Mouse (Mus musculus) heart, embryonic 10.5 days (tissue): ENCODE results near the gene Mypn. TPM values are rescaled to one million over a fixed set of nuclear protein-coding genes. Genes with fewer than 3 reads are reported as not detected.

Source experiments
- DNase-seq: peaks from one replicate; pipeline ENCODE4 v3.0.0-alpha.2; 2017; ENCODE audit warnings: low spot score
- H3K27ac ChIP-seq: fragments of 300-500 bp; sonication (generic); 2 replicates; pipeline ENCODE4 v1.5.1; 2016; ENCODE audit warnings: mild to moderate bottlenecking
- H3K27me3 ChIP-seq: fragments of 300-500 bp; sonication (generic); 2 replicates; pipeline ENCODE4 v1.6.1; 2016; ENCODE audit warnings: mild to moderate bottlenecking; ENCODE audit not compliant: poor library complexity, insufficient read depth, severe bottlenecking
- H3K36me3 ChIP-seq: fragments of 300-500 bp; sonication (generic); 2 replicates; pipeline ENCODE4 v1.6.1; 2016; ENCODE audit warnings: mild to moderate bottlenecking, moderate library complexity
- H3K4me1 ChIP-seq: fragments of 300-500 bp; sonication (generic); 2 replicates; pipeline ENCODE4 v1.6.1; 2016; ENCODE audit warnings: mild to moderate bottlenecking
- H3K4me3 ChIP-seq: fragments of 300-500 bp; sonication (generic); 2 replicates; pipeline ENCODE4 v1.5.1; 2016; ENCODE audit warnings: mild to moderate bottlenecking, moderate library complexity
- H3K9me3 ChIP-seq: fragments of 300-500 bp; sonication (generic); 2 replicates; pipeline ENCODE4 v1.6.1; 2016; ENCODE audit warnings: mild to moderate bottlenecking, moderate library complexity
- WGBS: fragments of 180-500 bp; shearing (Covaris S2); methylation state at CpG from one replicate; pipeline ENCODE4 v1.1.7; 2016; 5-methylcytosine and 5-hydroxymethylcytosine counted together
- polyA plus RNA-seq: library from polyadenylated mRNA; unstranded; fragments of >200 nt; fragmentation: Nextera tagmentation; extraction: Ambion mirVana; gene quantifications from 2 replicates; pipeline ENCODE4 v1.2.1, GENCODE M21; 2016

The Mypn gene
- polyA plus RNA-seq, 1 experiment from 2014 or later = 1.0 TPM

DNA sequence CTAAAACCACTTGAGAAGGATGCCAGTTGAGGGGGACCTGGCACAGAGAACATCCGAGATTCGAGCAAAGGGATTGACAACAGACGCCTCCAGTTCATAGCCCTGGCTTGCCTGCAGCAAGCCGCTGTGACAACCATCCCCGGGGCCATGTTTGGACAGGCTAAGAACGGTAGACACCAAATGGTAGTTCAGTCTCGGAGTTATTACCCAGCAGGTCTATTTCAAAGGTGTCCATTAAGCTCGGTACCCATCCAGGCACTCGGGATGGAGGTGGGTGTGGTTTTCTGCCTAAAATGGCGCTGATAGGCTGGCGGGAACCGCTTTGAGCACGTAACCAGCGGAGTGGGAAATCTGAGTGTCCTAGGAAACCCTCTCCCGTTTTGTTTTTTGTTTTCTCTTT is 87.9 kb downstream of the Mypn start:
- H3K27ac ChIP-seq = no peak overlapping the region
- H3K27me3 ChIP-seq = no peaks in the 10 kb centered on the region
- 85% methylated on average over 15 of the region's 15 CpGs for WGBS
- H3K9me3 ChIP-seq = no peaks in the 10 kb centered on the region
- H3K4me1 ChIP-seq = no peaks in the 10 kb centered on the region
- DNase-seq = peak; percentile 51
- H3K4me3 ChIP-seq = no peak overlapping the region
- peaks cover 3% of the 10 kb centered on the region; the same call in 1 of the 2 replicates for H3K36me3 ChIP-seq

DNA sequence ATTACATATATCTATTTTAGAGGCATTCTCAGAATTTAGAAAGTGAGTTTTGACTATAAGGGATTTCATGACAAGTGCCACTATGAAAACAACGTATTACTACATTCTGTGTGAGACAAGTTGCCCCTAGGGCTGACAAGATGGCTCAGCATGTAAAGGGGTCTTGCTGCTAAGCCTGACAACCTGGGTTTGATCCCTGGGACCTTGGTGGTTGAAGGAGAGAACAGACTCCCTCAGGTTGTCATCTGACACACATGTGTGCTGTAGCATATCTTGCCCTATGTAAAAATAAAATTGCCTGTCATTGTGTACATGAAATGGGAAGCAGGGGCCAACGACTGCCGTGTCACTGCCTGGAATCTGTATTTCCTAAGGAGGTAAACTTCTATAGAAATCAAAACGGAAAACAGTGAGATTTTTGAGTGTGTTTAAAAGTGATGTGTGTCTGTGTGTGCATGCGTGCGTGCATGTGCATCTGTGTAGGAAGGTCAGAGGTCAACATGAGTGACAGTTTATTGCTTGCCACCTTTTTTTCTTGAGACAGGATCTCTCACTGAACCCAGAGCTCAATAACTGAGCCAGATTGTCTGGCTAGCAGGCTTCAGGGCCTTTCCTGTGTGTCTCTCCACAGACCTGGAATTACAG is 89.9 kb downstream of the Mypn start:
- Histone ChIP-seq H3K4me3 (no peak overlapping the region), H3K27ac (no peak overlapping the region), H3K36me3 (peaks cover 3% of the 10 kb centered on the region; the same call in 1 of the 2 replicates), H3K4me1 (no peaks in the 10 kb centered on the region), H3K27me3 (no peaks in the 10 kb centered on the region), H3K9me3 (no peaks in the 10 kb centered on the region)
- DNase-seq = peak; percentile 63
- WGBS = 82% methylated on average over 6 of the region's 6 CpGs

DNA sequence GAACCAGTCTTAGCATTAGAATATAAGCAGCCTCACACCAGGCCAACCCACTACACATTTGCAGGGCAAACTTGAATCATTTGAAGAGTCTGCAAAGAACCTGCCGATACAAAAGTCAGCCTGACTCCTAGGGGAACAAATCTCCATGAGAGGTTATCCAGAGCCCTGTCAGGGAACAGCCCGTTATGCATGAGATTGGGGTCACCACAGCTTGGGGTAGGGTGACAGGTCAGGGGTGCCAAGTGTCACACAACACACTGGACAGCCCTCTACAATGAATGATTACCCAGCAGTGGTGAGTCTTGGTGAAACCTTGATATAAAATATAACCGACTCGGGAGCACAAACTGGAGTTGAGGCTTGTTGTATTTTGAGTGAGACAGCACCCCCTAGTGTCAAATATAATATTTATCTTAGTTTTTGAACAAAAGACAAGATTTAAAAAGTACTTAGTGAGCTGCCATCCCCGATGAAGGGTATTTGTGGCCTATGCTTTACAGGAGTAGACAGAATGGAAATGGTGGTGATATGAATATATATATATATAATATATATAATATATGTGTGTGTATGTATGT is 90.6 kb downstream of the Mypn start:
- H3K27ac ChIP-seq = no peak overlapping the region
- 60% methylated on average over 5 of the region's 5 CpGs for WGBS
- no peaks in the 10 kb centered on the region for H3K4me1 ChIP-seq
- H3K9me3 ChIP-seq = no peaks in the 10 kb centered on the region
- DNase-seq = no peak
- no peak overlapping the region for H3K4me3 ChIP-seq
- no peaks in the 10 kb centered on the region for H3K27me3 ChIP-seq
- H3K36me3 ChIP-seq = peaks cover 3% of the 10 kb centered on the region; the same call in 1 of the 2 replicates

DNA sequence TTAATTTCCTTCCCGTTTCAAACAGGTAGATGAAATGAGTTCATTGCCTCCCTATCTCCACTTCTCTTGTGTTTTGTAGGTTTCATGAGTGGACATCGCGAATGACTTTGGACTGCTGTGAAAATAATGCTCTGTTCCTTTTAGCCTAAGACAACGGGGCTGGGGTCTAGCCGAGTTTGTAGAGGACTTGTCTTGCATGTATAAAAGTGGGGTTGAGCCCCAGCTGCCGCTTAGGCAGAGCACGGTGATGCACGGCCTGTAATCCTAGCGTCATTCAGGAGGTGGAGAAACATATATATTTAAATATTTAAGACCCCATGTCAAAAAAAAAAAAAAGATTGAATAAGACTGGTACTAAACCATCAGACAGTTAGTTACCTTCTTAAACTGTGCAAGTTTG is 103.1 kb downstream of the Mypn start:
- H3K4me3 ChIP-seq = peak overlapping the region; percentile 72
- no peaks in the 10 kb centered on the region for H3K9me3 ChIP-seq
- WGBS = 25% methylated on average over 9 of the region's 9 CpGs
- peaks cover 14% of the 10 kb centered on the region for H3K4me1 ChIP-seq
- no peak for DNase-seq
- no peak overlapping the region for H3K27ac ChIP-seq
- H3K36me3 ChIP-seq = no peaks in the 10 kb centered on the region
- H3K27me3 ChIP-seq = peaks cover 64% of the 10 kb centered on the region

DNA sequence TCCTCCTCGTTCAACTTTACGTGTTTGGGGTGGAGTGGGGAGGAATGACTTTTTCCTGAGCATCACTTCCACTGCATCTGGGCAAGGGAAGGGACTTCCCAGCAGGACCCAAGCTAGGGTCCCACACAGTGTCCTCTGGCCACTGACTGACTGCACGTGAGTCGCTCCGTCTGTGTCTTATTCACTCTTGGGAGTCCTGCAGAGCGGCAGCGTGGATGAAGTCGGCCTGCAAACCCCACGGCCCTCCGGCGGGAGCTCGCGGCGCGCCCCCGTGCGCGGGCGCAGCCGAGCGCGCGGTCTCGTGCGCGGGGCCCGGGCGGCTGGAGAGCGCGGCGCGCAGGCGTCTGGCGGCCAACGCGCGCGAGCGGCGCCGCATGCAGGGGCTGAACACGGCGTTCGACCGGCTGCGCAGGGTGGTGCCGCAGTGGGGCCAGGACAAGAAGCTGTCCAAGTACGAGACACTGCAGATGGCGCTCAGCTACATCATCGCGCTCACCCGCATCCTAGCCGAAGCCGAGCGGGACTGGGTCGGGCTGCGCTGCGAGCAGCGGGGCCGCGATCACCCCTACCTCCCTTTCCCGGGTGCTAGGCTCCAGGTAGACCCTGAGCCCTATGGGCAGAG is 103.7 kb downstream of the Mypn start:
- H3K4me1 ChIP-seq = peaks cover 14% of the 10 kb centered on the region
- H3K27me3 ChIP-seq = peaks cover 70% of the 10 kb centered on the region
- H3K4me3 ChIP-seq = peak overlapping the region; percentile 72
- WGBS = under 1% methylated on average over 62 of the region's 62 CpGs
- no peaks in the 10 kb centered on the region for H3K36me3 ChIP-seq
- no peaks in the 10 kb centered on the region for H3K9me3 ChIP-seq
- peak overlapping the region; percentile 72 for H3K27ac ChIP-seq
- DNase-seq = no peak

DNA sequence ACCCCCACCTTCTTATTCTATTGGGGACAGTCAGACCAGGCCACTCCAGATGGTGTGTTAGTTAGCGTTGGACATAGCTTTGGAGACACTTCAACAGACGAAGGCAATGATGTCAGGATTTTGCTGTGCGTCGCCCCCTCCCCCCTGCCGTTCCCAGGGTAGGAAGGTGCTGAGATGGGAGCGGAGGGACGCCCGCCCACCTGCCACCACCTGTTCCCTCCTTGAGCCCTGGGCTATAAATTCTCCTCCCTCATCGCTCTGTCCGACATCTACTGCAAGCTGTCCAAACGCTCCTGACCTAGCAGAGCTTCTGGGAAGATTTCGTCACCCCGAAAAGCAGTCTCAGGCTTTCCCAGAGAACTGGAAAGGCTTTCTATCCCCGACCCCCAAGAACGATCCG is 104.2 kb downstream of the Mypn start, which contains the start of gene Atoh7:
TSS of gene Atoh7 (plus strand) at position 131 of the 400 bp plus-strand sequence.
- no peak for DNase-seq
- Histone ChIP-seq H3K4me1 (peaks cover 14% of the 10 kb centered on the region), H3K27ac (peak within 1 kb of the TSS; percentile 72), H3K9me3 (no peaks in the 10 kb centered on the region), H3K36me3 (no peaks in the 10 kb centered on the region), H3K4me3 (peak within 1 kb of the TSS; percentile 72), H3K27me3 (peaks cover 70% of the 10 kb centered on the region)
- WGBS = 10% methylated on average over 16 of the region's 16 CpGs

DNA sequence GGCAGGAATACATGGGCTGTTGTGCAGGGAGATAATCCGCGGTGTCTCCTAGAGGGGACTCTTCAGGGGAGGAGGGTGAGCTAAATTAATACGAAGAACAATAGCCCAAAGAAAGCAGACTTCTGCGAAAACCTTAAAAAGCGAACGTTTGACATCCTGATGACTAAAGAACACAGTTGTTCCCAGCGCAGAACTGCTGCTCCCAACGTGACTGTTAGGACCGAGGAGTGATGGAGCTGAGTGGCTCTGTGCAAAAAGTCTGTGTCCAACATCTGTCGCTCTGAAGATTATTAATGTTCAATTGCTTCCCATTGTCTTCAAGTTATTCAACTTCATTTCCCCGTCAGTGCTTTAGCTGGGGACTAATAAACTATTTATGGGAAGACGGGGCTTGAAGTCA is 105.6 kb downstream of the Mypn start:
- no peaks in the 10 kb centered on the region for H3K9me3 ChIP-seq
- no peaks in the 10 kb centered on the region for H3K36me3 ChIP-seq
- H3K4me3 ChIP-seq = no peak overlapping the region
- DNase-seq = no peak
- peaks cover 73% of the 10 kb centered on the region for H3K27me3 ChIP-seq
- 68% methylated on average over 12 of the region's 12 CpGs for WGBS
- no peak overlapping the region for H3K27ac ChIP-seq
- peaks cover 14% of the 10 kb centered on the region for H3K4me1 ChIP-seq

DNA sequence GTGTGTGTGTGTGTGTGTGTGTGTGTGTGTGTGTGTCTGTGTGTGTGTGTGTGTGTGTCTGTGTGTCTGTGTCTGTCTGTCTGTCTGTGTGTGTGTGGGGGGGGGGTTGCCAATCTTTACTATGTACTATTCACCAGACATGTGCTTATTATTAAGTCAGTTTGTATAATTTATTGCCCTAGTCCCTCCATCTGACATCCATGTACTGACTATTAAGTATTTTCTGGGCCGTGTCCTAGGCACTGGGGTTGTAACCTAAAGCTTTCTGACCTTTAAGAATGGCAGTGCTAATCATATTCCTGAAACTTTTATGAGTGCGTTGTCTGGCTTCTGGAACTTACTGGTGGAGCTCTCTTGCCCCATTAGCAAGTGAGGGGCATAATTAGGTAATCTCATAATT is 107.0 kb downstream of the Mypn start:
- peaks cover 68% of the 10 kb centered on the region for H3K27me3 ChIP-seq
- H3K4me3 ChIP-seq = no peak overlapping the region
- no peak for DNase-seq
- H3K9me3 ChIP-seq = no peaks in the 10 kb centered on the region
- no peak overlapping the region for H3K27ac ChIP-seq
- H3K4me1 ChIP-seq = peaks cover 14% of the 10 kb centered on the region
- no peaks in the 10 kb centered on the region for H3K36me3 ChIP-seq
- WGBS = 72% methylated on average over 2 of the region's 2 CpGs

DNA sequence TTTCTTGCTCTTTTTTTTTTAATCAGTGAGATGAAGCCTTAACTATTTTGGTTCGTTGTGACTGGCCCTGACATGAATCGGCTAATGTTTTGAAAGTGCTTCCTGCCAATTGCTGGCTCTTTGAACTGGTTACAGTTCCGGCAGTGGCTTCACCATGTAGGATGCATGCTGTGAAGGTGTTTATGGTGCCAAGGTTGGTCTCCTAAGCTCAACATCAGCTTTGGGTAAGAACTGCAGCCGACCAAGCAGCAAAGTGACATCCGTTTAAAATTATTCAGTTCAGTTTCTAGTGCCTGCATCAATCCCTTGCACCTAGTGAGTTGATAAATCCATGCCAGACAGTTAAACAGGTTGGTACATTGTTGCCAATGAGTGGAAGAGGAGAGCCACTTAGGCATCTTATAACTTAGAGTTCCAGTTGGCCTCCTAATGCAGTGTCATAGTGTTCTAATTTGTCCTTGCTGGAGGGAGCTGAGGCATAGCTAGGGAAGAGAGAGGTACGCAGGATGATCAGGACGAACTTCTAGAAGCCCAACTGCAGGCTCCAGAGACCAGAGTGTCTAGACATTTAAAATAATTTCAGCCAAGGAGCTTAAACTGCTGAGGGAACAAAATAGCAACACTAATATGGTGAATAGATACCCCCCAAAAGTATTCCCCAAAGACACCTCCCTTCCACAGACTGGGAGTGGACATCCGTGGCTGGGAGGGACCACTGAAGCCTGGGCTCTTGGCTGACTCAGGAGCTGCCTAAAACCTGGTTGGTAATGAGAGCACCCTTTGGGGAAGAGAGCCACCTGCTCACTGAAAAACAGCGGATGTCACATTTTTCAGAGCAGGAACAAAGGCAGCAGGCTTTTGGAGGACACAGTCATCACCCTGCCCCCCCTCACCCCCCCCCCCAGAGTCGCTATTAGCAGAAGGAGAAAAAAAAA is 110.9 kb downstream of the Mypn start:
- Histone ChIP-seq H3K4me1 (peaks cover 12% of the 10 kb centered on the region), H3K27ac (no peak overlapping the region), H3K9me3 (no peaks in the 10 kb centered on the region), H3K36me3 (no peaks in the 10 kb centered on the region), H3K4me3 (no peak overlapping the region), H3K27me3 (peaks cover 42% of the 10 kb centered on the region)
- WGBS = 76% methylated on average over 10 of the region's 10 CpGs
- DNase-seq = no peak

DNA sequence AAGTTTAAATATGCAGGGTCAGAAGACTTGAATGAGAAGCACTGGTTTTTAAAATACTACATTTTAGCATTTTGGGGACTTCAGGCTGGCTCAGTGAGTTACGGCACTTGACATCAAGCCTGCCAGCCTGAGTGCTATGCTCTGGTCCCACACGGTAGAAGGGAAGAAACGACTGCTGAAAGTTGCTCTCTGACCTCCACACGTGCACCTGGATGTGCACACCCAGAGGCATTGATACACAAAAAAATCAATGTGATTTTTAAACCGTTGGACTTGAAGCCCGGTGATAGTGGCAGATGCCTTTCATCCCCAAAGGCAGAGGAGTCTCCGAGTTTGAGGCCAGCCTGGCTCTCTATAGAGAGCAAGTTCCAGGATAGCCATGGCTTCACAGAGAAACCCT is 111.8 kb downstream of the Mypn start:
- DNase-seq = no peak
- Histone ChIP-seq H3K9me3 (no peaks in the 10 kb centered on the region), H3K27ac (no peak overlapping the region), H3K27me3 (peaks cover 34% of the 10 kb centered on the region; the same call in 1 of the 2 replicates), H3K36me3 (no peaks in the 10 kb centered on the region), H3K4me3 (no peak overlapping the region), H3K4me1 (peaks cover 12% of the 10 kb centered on the region)
- WGBS = 71% methylated on average over 7 of the region's 7 CpGs

DNA sequence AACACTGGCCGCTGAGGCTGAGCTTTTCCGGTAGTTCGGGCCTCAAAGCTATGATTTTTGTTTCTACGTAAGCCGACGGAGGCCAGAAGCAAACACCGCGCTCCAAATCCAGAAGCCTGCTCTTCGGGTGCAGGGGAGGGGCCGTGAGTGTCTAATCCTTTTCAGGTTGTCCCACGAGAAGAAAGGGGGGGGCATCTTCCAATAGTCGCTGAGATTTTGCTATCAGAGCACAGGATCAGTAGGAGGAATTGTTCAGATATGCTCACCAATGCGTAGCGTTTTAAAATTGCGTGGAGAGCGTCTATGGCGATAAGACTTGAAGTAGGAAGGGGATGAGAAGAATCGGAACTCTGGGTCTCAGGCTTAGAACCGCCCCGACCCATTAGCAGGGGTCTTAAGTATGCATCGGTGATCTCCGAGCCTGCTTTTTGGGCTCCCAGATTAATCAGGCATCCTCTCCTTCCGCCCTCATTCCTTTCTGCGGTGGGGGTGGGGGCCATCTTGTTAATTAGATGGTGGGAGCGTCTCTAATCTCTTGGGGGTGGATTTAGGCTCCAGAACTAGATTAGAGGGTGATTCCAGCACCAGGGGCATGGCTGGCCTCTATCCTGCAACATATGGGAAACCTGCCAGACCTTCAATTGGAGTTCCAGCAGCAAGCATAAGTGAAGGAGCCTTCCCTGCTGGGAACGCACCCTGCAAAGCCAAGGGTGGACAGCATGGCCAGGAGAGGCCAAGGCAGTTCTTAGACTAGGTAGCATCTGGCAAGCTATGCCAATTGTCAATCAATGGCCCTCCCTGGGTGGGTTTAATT is 113.8 kb downstream of the Mypn start:
- DNase-seq = no peak

More for the DNA sequence above, 113.8 kb downstream of the Mypn start:
- Histone ChIP-seq H3K4me3 (peak overlapping the region; percentile 58), H3K27me3 (peaks cover 16% of the 10 kb centered on the region; the same call in 1 of the 2 replicates), H3K27ac (0 out of 2 replicates have a peak overlapping the region, but pooled peaks have one; percentile 16), H3K9me3 (no peaks in the 10 kb centered on the region), H3K36me3 (no peaks in the 10 kb centered on the region), H3K4me1 (peaks cover 16% of the 10 kb centered on the region)
- 3% methylated on average over 26 of the region's 26 CpGs for WGBS
